Mouse (Mus musculus): ENCODE measurements around the gene Dock3. TPM values are rescaled to one million over a fixed set of nuclear protein-coding genes. Genes with fewer than 3 reads are reported as not detected.

Gene Dock3
- polyA plus RNA-seq, 1 experiment from 2014 or later, result 16.3 TPM

- 82% methylated on average over 3 of the region's 3 CpGs for WGBS
- H3K27ac ChIP-seq (ENCODE audit: low read length), result no peak overlapping the region
- no peaks in the 10 kb centered on the region for H3K27me3 ChIP-seq (ENCODE audit: control insufficient read depth, insufficient read depth, low read depth, low read length)
- H3K9me3 ChIP-seq (replicated peaks; ENCODE audit: control insufficient read depth, low read length, poor library complexity, severe bottlenecking), result no peaks in the 10 kb centered on the region
- peaks cover 42% of the 10 kb centered on the region for H3K36me3 ChIP-seq (ENCODE audit: control insufficient read depth, insufficient read depth, low read length)
- no peaks in the 10 kb centered on the region for H3K4me1 ChIP-seq (ENCODE audit: control insufficient read depth, insufficient read depth, low read length)
- no peak overlapping the region for H3K4me3 ChIP-seq (ENCODE audit: low read depth, low read length)
- H3K4me2 ChIP-seq (ENCODE audit: low read length), result no peak overlapping the region
- no peak for ATAC-seq
- no peak overlapping the region for H3K9ac ChIP-seq (ENCODE audit: low read depth, low read length)
Observed at GRCm38 (mm10) chr9:106856664-106857063, 375.0 kb downstream of the Dock3 start.

Small RNA genes within 50 kb of the gene (microRNA-seq; reads per million reads assigned to microRNA genes)
- not detected for gene Gm22238

Other genes with a start within 250 kb of the Dock3 start
- gene Mapkapk3, start 58.0 kb upstream of the Dock3 start, polyA plus RNA-seq (2015; fragmentation: Nextera tagmentation; extraction: Ambion mirVana), result 1.5 and 1.9 TPM in 2 replicates
- gene Cish, start 64.1 kb upstream of the Dock3 start, polyA plus RNA-seq (2015; fragmentation: Nextera tagmentation; extraction: Ambion mirVana), result 8.6 and 9.4 TPM in 2 replicates
- gene Hemk1, start 106.4 kb upstream of the Dock3 start, polyA plus RNA-seq (2015; fragmentation: Nextera tagmentation; extraction: Ambion mirVana), result 19.2 and 19.7 TPM in 2 replicates
- 10.2 and 11.2 TPM in 2 replicates for gene 6430571L13Rik, start 108.7 kb upstream of the Dock3 start, polyA plus RNA-seq (2015; fragmentation: Nextera tagmentation; extraction: Ambion mirVana)
- gene Cacna2d2, start 167.7 kb upstream of the Dock3 start, polyA plus RNA-seq (2015; fragmentation: Nextera tagmentation; extraction: Ambion mirVana), result 9.1 and 9.3 TPM in 2 replicates

All from midbrain, embryonic 16.5 days (tissue).